Comparison of ENCODE assay signal across 8 mouse cellular contexts in the genomic region with DNA sequence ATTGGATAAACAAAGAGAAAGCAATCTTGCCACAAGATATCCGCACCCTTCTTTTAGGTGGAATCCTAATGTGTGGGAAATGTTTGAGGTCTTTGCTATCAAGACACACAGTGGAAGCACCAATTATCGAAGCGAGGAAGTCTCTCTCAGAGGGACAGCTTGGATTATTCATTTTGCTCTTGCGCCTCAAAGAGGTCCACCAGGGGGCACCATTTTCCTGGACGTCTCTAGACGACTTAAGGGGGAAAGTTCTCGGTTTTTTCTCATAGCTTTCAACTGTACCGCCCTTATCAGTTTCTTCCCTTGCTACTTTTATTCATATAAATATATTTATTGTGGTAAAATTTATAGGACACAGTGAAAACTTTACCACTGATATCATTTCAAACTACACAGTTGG. TPM values are rescaled to one million over a fixed set of nuclear protein-coding genes. Genes with fewer than 3 reads are reported as not detected.
A peak's percentile ranks its signal among the peaks of the same experiment; 100 is the strongest.
DNase-seq lines count a peak whose midpoint lies in the region; ATAC-seq and TF ChIP-seq lines count a peak whose summit lies in the region.

No protein-coding gene starts in this region.

- ATAC-seq in liver, embryonic 12.5 days, result no peak
- ATAC-seq in erythroid progenitor cell, adult 5-6 weeks (replicated peaks; ENCODE audit: low FRiP score, poor library complexity, severe bottlenecking), result no peak

- H3K4me3 ChIP-seq in liver, adult 2 months (ENCODE audit: insufficient read depth, low read depth, low read length), result no peak overlapping the region
- no peak overlapping the region for H3K4me3 ChIP-seq in liver, embryonic 12.5 days
- no peak overlapping the region for H3K4me3 ChIP-seq in spleen, adult 2 months (ENCODE audit: extremely low read depth, insufficient read depth, insufficient read length)

- H3K27me3 ChIP-seq in liver, adult 2 months (ENCODE audit: control insufficient read depth, insufficient read depth, low read length), result no peaks in the 10 kb centered on the region
- H3K27me3 ChIP-seq in liver, embryonic 12.5 days (replicated peaks), result no peaks in the 10 kb centered on the region
- H3K27me3 ChIP-seq in spleen, adult 2 months (ENCODE audit: control insufficient read depth, insufficient read depth, low read length), result no peaks in the 10 kb centered on the region

- no peak for TF ChIP-seq POLR2A in liver, adult 2 months (IDR thresholded peaks at IDR 0.05; ENCODE audit: extremely low read depth, insufficient read depth, low read length)
- TF ChIP-seq POLR2A in spleen, adult 2 months (IDR thresholded peaks at IDR 0.05; ENCODE audit: low read depth, low read length), result no peak

- no peaks in the 10 kb centered on the region for H3K9me3 ChIP-seq in liver, embryonic 12.5 days (replicated peaks)

- H3K4me2 ChIP-seq in liver, embryonic 12.5 days, result no peak overlapping the region

- no peak overlapping the region for H3K9ac ChIP-seq in liver, adult 2 months (ENCODE audit: low read depth, low read length)
- no peak overlapping the region for H3K9ac ChIP-seq in liver, embryonic 12.5 days

- DNase-seq in liver, adult 2 months (ENCODE audit: extremely low read depth, low read depth, low spot score), result no peak
- peak; percentile 76 for DNase-seq in adrenal gland, postnatal 25 days
- DNase-seq in embryo, embryonic 9.5 days (ENCODE audit: extremely low spot score), result peak; percentile 31
- peak; percentile 90 for DNase-seq in kidney, postnatal 10 days
- peak; percentile 86 for DNase-seq in lung, postnatal 10 days
- DNase-seq in spleen, adult 2 months (ENCODE audit: low read depth in 1 of 2, low spot score in 2 of 2), result peak; percentile 63 to 76

- TF ChIP-seq CTCF in liver, adult 2 months (IDR thresholded peaks at IDR 0.05; ENCODE audit: low read depth, low read length), result peak; percentile 45; the same call in 1 of the 2 replicates
- TF ChIP-seq CTCF in spleen, adult 2 months (IDR thresholded peaks at IDR 0.05; ENCODE audit: extremely low read depth, insufficient read depth, insufficient read length, insufficient replicate concordance), result peak; percentile 69; the same call in 1 of the 2 replicates

- no peaks in the 10 kb centered on the region for H3K79me2 ChIP-seq in liver, adult 2 months (ENCODE audit: control insufficient read depth, insufficient read depth, low read length)

- 25% methylated on average over 8 of the region's 8 CpGs for WGBS in liver, adult 2 months
- WGBS in liver, embryonic 12.5 days (ENCODE audit: insufficient replicate concordance), result 20% methylated on average over 8 of the region's 8 CpGs
- 13% methylated on average over 8 of the region's 8 CpGs for WGBS in spleen, adult 2 months

- no peak overlapping the region for H3K27ac ChIP-seq in liver, adult 2 months (replicated peaks; ENCODE audit: insufficient read depth, low read depth, low read length)
- no peak overlapping the region for H3K27ac ChIP-seq in liver, embryonic 12.5 days
- H3K27ac ChIP-seq in spleen, adult 2 months (ENCODE audit: insufficient read depth, low read length), result no peak overlapping the region

- no peaks in the 10 kb centered on the region for H3K36me3 ChIP-seq in liver, adult 2 months (ENCODE audit: control insufficient read depth, insufficient read depth, low read length)
- no peaks in the 10 kb centered on the region for H3K36me3 ChIP-seq in liver, embryonic 12.5 days
- no peaks in the 10 kb centered on the region for H3K36me3 ChIP-seq in spleen, adult 2 months (ENCODE audit: control insufficient read depth, insufficient read depth, low read length)

- H3K4me1 ChIP-seq in liver, adult 2 months (ENCODE audit: control insufficient read depth, insufficient read depth, low read length), result no peaks in the 10 kb centered on the region
- H3K4me1 ChIP-seq in liver, embryonic 12.5 days, result no peaks in the 10 kb centered on the region
- H3K4me1 ChIP-seq in spleen, adult 2 months (ENCODE audit: control insufficient read depth, insufficient read depth, insufficient read length), result no peaks in the 10 kb centered on the region

RNA-seq across cellular contexts. Expression of a gene that starts 36.7 kb away (rescaled TPM):
- 0.37 and 0.40 TPM in 2 replicates for total RNA-seq in liver, adult 2 months (2014; rRNA removed)
- 0.10 and 0.21 TPM in 2 replicates for polyA plus RNA-seq in liver, adult 2 months (2012; rRNA removed)
- polyA plus RNA-seq in liver, embryonic 12.5 days (2016; fragmentation: Nextera tagmentation; extraction: Ambion mirVana), result 0.33 and 0.35 TPM in 2 replicates
- 3.0 and 3.9 TPM in 2 replicates for total RNA-seq in adrenal gland, postnatal 25 days (2021)
- 0.30 and 0.34 TPM in 2 replicates for polyA plus RNA-seq in spleen, adult 2 months (2012; rRNA removed)
- not detected in 2 replicates for total RNA-seq in erythroid progenitor cell, adult 5-6 weeks (2015; ENCODE audit: low replicate concordance)
- total RNA-seq in erythroid progenitor cell, adult 5-6 weeks (2017; ENCODE audit: low replicate concordance), result 0.13 TPM in 1 of 2 replicates, not detected in the other
